Mouse (Mus musculus) cerebellum, postnatal 36 days (tissue): ENCODE data around the gene Ccnd3.

Experiments
- DNase-seq, 2 experiments: peaks; one replicate each; pipeline ENCODE4 v3.0.0; 2021 to 2022; ENCODE audit warnings: mixed read lengths in 2 of 2

Ccnd3 gene

DNA sequence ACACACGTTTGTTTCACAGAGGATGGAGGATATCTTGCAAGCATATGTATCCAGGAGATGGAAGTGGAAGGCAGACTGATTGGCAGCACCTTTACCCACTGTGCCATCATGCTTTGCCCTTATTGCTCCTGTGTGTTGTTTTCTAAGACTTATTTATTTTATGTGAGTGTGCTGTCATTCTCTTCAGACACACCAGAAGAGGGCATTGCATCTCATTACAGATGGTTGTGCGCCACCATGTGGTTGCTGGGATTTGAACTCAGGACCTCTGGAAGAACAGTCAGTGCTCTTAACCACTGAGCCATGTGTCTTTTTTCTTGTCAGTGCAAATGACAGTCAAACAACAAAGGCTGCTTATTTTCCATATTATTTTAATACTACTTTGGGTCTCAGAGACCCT lies 122.9 kb downstream of the Ccnd3 start:
- DNase-seq: no peak

DNA sequence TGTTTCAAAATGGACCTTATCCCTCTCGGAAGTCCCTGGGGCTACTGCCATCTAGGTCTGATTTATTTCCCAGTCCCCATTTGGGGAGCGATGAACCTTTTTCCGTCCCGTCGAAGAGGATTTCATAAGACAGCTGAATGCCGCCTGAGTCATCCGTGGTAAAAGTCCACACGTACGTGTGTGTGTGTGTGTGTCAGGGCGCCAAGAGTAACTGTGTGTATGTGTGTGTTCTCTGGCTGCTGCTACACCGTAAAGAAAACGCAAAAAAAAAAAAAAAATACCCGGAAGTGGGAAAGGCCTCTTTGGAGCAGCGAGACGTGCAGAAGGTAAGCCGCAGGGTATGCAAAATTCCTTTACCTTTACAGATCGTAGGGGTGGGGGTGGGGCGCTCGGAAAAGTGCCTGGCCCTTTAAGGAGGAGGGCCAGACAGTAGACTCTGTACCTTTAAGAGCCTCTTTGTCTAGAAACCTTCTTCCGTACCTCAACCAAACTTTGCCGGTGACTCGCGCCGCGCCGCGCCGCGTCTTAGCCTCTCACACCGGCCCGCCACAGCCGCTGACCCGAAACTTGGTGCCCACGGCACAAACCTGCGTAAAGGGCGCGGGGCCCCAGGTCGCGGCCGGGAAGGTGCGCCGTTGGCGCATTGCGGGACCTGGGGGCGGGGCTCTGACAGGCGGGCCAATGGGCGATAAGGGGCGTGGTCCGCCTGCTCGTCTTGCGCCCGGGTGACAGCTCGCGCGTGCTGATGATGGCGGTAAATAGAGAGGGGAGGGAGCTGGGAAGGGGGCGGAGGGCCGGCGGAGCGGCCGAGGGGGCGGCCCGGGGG lies 124.2 kb downstream of the Ccnd3 start:
- peak; percentile 93 to 94 for DNase-seq

DNA sequence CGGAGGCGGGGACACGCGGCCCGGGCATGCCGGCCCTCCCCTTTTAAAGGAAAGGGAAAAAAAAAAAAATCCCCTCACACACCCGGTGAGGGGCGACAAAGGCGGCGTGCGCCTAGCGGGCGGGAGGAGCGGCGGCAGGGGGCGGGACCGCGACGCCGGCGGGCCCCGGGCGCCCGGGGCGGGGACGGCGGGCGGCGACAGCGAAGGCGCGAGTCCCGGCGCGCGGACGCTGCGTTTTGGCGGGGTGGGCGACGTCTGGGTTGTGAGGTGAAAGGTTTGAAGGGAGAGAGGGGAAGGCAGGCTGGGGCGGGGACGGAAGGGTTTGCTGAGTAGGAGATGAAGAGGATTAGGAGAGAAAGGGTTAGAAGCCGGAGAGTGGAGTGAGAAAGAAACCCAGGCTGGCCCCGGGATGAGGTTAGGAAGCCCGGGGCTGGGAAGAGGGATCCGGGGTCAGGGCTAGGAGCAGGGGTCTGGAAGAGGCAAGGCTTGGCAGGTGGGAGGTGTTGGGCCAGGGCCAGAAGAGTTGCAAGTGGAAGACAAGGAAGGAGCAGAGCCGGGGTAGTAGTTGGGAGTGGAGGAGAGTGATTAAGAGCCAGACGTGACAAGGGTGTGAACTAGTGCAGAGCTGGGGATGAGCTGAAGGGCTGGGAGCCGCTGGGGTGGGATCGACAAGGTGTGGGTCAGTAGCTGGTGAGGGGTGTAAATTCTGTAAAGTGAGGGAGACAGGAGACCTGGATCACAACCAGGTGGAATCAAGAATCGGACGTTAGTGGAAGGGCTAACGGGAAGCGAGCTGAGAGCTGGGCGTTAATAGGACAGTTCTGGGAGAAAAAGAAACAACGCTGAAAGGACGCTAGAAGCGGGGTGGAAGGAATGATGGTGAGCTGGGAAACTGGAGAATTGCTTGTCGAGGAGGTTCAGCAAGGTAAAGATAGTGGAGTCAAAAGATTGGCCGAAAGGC lies 125.1 kb downstream of the Ccnd3 start:
- peak; percentile 48 to 60 for DNase-seq

GRCm38 (mm10) chr17:47630678-47631065 lies 125.8 kb downstream of the Ccnd3 start, which contains the start of gene Usp49:
TSS of gene Usp49 (plus strand) at chr17:47630690.
- no peak for DNase-seq

DNA sequence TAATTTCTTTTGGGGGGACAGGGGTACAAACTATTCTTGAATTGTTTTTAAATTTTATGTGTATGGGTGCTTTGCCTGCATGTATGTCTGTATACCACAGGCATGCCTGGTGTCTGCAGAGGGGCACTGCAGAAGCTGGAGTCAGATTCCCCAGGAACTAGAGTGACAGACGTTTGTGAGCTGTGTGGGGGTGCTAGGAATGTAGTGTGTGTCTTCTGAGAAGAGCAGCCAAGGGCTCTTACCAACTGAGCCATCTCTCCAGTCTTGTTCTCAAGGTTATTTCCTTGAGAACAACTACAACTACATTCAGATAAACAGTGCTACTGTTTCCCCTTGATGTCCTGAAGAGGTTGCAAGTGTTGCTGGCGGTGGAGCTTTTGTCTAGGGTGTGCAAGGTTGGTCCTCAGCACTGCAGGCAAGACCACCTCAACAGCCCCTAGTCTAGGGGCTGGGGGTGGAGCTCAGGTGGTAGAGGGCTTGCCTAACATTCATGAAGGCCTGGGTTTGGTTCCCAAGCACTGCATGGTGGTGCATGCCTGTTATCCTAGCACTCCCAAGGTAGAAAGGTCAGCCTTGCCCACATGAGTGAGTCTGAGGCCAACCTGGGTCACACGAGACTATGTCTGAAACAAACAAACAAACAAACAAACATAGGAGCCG lies 127.5 kb downstream of the Ccnd3 start:
- DNase-seq: no peak

GRCm38 (mm10) chr17:47633999-47634770 lies 129.3 kb downstream of the Ccnd3 start:
- no peak for DNase-seq

- no peak for DNase-seq
These were observed 138.1 kb downstream of the Ccnd3 start for GRCm38 (mm10) chr17:47642992-47643391.

GRCm38 (mm10) chr17:47646683-47647082 lies 141.8 kb downstream of the Ccnd3 start:
- DNase-seq: peak; percentile 36 to 38

DNA sequence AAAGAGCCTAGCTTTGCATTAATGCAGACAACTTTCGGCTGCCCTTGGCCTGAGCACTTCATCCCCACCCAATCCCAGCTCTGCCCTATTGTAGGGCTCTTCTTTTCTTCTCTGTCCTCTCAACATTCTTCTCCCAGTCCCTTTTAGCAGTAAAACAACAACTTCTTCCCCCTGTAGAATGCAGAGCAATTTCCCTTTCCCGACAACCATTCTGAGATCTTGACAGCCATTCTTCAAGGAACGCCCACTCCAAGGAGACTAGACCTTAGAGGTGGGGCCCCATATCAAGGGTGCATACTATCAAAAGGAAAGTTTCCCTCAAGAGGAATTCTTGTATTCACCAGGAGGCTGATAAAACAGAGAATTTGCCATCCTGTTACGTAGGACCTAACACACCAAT lies 144.1 kb downstream of the Ccnd3 start:
- no peak for DNase-seq
